Mouse (Mus musculus) gastrocnemius, postnatal 36 days (tissue): ENCODE measurements around the gene 1700001O22Rik. TPM values are rescaled to one million over a fixed set of nuclear protein-coding genes. Genes with fewer than 3 reads are reported as not detected.

Experiments
- DNase-seq, 2 experiments: peaks; one replicate each; pipeline ENCODE4 v3.0.0; 2022
- intact Hi-C: fragments of 180-260 bp; cut with DNase I; formaldehyde crosslinking; loops from one replicate; pipeline ENCODE4 v1.15.1; 2025
- total RNA-seq, 2 experiments: library from RNA; stranded (reverse); gene quantifications; 2 replicates each; pipeline ENCODE4 v1.2.3; 2021

The 1700001O22Rik gene
- total RNA-seq, 2 experiments from 2014 or later, result 1.3 to 5.3 TPM

DNA sequence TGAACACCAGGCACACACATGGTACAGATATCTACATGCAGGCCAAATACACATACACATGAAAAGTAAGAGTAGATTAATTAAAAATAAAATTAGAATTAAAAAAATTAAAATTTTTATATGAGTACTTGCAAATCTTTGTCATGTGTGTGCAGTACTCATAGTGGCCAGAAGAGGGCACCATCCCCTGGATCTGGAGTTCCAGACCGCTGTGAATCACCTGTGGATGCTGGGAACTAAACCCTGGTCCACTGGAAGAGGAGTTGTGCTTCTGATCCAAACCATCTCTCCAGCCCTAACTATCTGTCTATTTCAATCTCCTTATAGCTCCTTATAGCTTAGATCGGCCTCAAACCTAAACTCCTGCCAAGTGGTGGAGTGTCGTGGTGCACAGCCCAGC lies 17.6 kb upstream of the 1700001O22Rik start:
- no peak for DNase-seq
- intact Hi-C loops, result no loop called here

DNA sequence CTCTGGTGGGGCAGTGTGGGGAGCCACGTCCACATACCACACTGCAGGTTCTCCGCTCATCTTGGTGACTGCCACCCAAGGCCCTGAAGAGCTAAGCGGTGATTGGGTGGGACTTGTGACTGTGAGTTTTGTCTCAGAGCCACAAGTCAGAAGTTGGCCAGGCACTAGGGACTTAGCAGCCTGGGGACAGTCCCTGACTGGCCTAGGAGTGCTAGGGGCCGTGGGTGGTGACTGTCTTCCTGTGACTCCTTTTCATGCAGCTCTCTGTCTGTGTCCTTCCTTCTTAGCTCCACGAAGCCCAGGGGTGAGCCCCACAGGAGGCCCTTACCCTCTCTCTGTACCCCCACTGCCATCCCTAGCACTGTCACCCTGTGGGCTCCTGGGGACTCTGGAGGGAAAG lies 16.4 kb upstream of the 1700001O22Rik start:
- intact Hi-C loops, result no loop called here

DNA sequence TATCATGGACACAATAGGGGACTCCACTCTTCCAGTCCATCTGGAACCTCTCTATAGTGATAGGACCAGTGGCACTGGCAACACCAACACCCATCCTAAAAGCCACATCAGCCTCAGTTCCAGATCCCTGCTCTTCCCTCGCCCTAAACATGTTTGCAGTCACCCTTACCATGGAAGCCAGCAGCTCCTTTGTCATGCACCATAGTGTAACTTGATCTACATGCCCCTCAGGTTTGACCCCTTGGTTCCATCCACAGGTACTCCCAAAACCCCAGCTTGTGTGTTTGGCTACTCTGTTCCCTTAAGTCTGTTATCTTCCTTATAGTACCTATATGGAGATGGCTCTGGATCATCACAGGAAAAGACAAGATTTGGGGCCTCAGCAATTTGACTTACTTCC lies 12.9 kb upstream of the 1700001O22Rik start:
- intact Hi-C loops, result no loop called here
- no peak for DNase-seq

More for the DNA sequence above, 16.4 kb upstream of the 1700001O22Rik start:
- DNase-seq, result no peak

DNA sequence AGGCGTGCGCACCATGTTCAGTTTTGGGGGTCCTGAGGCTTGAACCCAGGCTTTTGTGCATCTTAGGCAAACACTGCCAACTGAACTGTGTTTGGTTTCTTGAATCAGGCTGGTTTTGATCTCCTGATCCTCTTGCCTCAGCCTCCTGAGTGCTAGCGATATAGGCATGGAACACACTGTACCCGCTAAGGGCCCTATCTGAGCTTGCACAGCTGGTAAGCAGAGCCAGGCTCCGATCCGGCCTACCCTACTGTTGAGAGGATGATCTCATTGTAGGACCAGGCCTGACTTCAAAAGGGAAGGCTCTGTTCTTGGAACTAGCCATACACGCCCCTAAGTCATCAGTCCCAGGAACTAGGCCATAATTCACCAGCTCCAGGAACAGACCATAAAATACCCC lies 7.1 kb upstream of the 1700001O22Rik start:
- DNase-seq, result no peak
- intact Hi-C loops, result no loop called here

DNA sequence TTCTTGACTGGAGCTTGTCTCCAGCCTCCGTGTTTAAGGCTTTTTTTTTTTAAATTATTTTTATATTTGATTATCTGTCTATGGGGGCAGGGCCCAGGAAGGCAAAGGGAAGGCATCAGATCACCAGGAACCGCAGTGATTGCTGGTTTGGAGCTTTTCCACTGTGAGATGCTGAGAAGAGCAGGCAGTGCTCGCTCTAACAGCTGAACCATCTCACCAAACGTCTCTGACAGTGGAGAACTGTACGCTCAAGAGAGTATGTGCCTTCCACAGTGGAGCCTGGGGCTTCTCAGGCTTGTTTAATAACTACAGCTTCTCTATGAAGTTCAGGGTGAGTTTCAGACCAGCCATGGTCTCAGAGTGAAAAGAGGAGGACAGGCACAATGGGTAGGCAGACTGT lies 6.0 kb upstream of the 1700001O22Rik start:
- intact Hi-C loops, result no loop called here
- no peak for DNase-seq

DNA sequence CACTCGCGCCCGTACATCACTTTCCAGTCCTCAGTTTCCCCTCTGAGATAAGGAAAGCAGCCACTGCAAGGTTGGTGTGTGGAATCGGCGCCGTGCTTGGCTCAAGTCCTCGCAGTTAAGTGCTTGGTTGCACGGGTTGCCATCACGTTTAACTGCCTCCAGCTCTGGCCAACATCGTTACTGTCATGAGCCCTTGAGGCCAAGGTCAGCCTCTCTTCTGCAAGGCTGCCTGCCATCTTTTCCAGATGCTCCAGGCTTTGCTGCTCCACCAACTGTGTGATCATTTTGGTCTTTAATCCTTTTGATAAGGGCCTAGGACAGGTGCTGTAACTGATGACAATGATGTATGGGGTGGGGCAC lies 4.8 kb upstream of the 1700001O22Rik start:
- DNase-seq, result no peak
- intact Hi-C loops, result no loop called here

DNA sequence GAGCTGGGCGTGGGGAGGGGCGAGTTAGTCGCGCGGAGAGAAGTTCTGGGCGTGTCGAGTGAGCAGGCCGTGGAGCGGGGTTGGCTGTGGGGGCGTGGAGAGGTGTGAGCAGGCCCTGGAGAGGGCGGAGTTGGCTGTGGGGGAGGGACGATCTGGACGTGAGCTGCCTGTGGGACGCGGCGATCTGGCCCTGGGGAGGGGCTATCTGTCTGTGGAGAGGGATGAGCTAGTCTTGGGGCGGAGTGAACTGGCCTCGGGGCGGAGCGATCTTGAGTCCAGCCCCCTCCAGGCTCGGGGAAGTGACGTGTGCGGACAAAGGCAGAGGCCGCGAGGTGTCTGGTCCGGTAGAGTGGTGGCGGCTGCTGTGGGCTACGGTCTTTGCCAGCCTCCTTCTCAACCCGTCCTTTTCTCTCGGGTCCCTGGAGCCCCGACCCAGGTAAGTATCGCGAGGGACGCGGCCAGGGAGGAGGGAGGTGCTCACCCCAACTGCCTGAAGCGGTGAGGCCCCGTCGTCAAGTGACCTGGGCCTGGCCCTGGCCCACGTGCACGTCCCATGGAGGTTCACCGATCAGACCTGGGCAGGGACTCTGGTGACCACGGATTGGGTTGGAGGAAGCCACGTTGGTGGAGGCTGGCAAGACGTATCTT lies 4.3 kb upstream of the 1700001O22Rik start, which contains the start of gene Ntmt1:
Gene Ntmt1 (plus strand): TSS at position 179 of the 648 bp plus-strand sequence.
- intact Hi-C loops, result no loop called here
- DNase-seq, result peak; percentile 98 to 100

DNA sequence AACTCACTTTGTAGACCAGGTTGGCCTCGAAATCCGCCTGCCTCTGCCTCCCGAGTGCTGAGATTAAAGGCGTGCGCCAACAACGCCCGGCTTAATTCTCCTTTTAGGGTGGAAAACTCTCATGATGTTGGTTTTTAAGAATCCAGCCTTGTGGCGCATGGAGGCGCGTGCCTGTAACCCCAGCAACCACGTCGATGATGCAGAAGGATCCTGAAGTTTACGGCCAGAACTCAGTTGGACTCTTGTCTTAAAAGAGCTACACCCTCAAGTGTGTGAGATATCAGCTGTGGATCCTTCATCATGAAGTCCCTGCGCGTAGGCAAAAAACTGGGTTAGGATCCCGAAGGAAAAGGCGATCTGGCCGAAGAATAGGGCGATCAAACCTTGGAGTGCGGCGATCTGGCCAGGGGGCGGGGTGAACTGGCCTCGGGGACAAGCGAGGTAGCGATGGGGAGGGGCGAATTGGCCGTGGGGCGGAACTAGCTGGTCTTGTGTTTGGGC lies 3.7 kb upstream of the 1700001O22Rik start:
- intact Hi-C loops, result no loop called here
- no peak for DNase-seq

DNA sequence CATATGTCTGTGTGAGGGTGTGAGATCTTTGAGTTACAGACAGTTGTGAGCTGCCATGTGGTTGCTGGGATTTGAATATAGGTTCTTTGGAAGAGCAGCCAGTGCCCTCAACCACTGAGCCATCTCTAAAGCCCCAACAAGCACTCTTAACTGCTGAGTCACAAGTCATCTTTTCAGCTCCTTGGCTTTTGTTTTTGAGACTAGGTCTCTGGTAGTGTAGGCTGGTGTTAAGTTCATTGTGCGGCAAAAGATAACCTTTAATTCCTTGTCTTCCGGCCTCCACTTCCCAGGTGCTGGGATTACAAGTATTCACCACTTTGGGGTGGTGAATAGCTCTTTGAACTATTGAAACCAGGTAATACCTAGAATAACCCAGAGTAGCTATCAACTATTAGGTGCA lies 2.5 kb upstream of the 1700001O22Rik start:
- no peak for DNase-seq
- intact Hi-C loops, result no loop called here

DNA sequence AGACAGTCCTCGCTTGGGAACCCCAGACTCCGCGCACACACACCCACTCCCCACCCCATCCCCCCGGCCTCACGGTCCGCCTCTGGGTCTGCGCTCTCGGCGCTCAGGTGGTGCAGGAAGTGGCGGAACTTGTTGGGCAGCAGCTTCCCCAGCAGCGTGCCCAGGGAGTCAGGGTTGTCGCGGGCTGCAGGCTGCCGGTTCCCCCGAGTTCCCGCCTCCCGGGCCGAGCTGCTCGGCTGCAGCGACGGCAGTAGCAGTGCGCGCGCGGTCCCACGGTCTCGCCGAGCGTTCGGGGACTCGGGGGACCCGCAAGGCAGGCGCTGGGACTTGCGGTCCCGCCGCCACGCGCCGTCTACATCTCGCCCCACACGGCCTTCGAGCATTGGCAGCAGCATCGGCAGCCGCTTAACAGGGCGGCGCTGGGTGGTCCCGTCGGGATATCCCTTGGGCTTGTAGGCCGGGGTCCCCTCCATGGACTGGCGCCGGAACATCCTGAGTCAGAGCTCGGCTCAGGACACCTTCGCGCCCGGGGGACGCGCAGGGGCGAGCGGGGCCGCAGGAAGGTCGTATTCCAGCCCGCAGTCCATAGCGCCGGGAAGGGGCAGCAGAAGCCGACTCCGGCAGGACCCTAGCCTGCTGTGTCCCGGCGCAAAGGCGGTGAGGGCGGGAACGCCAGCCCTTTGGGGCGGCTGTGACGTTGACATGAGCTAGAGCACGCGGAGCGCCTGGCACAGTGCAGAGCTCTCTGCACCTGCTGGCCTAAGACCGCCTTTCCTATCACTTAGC lies 2.2 kb downstream of the 1700001O22Rik start:
- no peak for DNase-seq
- intact Hi-C loops, result no loop called here

DNA sequence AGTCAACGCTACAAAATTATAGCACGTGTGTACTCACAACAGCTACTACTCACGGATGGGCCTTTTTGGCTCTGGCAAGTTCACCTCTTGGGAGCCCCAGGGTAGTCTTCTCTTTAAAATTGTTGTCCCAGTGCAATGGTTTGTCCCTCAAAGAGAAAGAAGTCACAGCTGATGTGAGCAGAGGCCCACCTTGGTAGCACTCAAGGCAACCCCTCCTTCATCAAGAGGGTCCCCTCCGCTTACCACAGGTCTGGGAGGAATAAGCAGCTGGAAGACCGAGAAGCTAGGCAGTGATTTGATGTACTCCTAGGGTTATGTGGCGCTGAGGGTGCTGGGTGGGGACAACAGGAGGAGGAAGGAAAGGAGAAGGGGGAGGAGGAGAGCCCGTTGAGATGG lies 2.8 kb downstream of the 1700001O22Rik start:
- intact Hi-C loops, result no loop called here
- DNase-seq, result no peak

DNA sequence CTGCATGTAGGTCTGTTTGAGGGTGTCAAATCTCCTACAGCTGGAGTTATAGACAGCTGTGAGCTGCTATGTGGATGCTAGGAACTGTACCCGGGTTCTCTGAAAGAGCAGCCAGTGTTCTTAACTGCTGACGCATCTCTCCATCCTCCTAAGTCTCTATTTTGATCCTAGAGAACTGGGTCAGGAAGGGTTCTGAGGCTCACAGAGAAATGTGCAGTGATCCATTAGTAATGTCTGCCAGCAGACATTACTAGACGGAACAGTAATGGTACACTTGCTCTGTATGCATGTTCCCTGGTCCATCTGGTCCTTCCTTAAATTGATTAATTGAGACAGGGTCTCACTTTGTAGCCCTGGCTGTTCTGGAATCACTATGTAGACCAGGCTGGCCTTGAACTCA lies 4.0 kb downstream of the 1700001O22Rik start:
- intact Hi-C loops, result loop anchor here (5.0 kb wide), 1 partner anchor 182 kb away; no protein-coding TSS in a partner anchor
- no peak for DNase-seq

DNA sequence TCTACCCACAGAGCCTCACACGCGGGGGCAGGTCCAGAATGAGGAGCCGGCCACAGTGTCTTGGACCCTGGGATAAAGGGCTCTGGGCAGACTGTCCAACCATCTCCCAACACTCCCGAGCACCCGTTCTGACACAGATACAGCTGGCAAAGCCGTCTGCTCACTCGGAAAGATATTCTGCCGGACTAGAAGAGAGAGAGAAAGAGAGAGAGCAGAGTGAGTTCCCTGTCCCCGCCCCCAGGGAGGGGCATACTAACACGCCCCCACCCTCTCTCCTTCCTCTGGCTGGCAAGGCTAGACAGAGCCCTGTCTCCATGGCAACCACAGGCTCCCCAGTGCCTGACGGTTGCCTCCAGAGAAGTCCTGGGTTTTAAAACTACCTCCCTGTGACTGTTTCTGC lies 7.1 kb downstream of the 1700001O22Rik start:
- DNase-seq, result peak; percentile 59 to 61
- intact Hi-C loops, result loop anchor here (5.0 kb wide), 1 partner anchor 179 kb away; no protein-coding TSS in a partner anchor

DNA sequence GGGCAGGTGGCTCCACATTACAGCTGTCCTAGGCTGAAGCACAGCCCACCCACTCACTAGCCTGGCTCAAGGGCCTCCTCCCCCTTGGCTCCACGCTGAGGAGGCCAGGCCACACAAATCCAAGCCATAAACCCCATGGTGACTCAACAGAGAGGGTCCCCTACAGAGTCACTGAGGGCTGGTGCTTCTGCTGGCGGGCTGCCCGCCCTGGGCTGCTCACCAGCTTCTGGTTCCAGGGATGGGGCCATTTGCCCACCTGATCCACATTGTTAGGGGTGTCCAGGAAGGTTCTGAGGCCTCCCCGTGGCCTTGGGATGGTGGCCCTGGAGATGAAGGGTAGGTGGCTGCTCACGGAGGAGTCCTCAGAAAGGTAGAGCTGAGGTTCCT lies 7.6 kb downstream of the 1700001O22Rik start:
- intact Hi-C loops, result loop anchor here (2.0 to 5.0 kb wide), 4 partner anchors 83 to 361 kb away; no protein-coding TSS in a partner anchor
- DNase-seq, result no peak

DNA sequence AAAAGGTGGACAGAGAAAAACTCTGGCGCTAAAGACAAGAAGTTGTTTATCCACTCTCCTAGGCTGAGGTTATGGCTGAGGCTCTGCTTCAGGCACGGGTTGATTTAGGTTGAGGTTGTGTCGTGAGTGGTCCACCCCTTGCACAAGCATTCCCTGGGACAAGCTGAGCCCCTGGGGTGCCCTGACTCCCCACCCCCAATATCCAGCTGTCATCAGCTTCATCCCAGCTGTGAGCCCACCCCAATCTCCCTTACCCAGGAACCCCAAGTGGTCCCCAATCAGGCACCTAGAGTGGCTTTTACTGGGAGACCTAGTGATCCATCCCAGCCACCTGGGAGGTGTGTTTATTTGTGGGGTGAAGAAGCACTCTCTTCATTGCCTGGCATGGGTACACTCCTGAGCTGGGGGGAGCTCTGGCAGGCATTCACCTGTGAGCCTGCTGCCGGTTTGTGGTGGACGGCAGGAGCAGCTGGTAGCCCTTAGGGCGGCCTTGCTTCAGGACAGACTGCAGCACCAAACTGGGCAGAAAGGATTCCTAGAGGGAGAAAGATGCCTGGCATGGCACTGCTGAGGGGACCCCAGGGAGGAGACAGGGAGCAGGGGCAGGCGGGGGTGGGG lies 8.1 kb downstream of the 1700001O22Rik start:
- DNase-seq, result no peak
- intact Hi-C loops, result loop anchor here (2.0 to 5.0 kb wide), 4 partner anchors 83 to 361 kb away; no protein-coding TSS in a partner anchor

DNA sequence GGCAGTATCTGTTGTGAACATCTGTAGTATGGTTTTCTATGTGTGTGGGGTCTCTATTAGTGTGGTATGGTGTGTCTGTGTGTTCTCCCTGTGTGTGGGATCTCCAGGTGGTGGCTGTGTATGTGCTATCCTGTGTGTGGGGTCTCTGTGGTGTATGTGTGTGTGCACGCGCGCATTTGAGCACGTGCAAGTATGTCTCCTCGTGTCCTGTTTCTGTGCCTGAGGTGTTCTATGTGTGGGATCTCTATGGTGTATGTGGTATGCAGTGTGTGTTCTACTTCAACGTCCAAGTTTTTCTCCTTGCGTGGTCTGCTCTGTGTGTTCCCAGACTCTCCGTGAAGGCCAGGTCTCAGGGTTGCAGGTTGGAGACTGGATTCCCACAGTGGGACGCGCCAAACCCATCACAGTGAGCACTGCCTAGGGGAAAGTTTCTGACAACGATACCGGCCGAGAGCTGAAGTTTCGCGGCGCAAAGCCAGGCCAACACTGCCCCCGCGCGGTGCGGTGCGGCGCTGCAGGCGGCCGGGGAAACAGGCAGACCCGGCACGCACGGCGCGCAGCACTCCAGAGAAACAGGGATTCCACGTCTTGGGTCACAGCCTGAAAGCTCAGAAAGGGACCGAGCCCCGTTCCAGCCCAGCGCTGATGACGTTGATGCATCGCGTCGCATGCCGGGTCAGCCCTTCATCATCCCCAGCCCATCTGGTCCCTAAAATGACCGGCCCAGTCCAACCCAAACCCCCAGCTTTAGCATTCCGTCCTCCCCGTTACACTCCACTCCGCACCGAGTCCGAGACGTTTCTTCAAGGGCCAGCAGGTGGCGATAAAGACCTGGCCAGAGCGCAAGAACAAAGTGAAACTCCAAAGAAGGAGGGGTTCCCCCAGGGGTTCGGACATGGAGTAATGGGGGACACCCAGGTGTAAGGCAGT lies 9.0 kb downstream of the 1700001O22Rik start:
- intact Hi-C loops, result loop anchor here (2.0 to 5.0 kb wide), 4 partner anchors 82 to 360 kb away; no protein-coding TSS in a partner anchor
- DNase-seq, result peak; percentile 94 to 99

DNA sequence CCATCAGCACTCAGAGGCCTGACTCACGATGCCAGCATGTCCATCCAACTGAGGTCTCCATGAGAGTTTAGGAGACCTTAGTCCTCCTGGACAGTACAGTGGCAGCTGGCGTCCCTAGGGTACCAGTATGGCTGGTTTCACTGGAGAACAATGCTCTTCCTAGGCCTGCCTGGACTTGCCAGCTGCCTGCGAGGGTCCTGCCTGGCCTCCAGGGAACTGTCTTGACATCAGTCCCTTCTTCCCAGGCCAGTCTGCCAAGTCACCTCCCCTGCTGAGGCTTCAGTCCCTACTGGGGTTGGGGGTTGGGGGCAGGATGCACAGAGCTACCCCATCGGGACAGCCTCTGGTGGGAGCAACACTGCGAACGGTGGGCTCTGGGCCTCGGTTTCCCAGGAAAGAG lies 11.4 kb downstream of the 1700001O22Rik start:
- no peak for DNase-seq

DNA sequence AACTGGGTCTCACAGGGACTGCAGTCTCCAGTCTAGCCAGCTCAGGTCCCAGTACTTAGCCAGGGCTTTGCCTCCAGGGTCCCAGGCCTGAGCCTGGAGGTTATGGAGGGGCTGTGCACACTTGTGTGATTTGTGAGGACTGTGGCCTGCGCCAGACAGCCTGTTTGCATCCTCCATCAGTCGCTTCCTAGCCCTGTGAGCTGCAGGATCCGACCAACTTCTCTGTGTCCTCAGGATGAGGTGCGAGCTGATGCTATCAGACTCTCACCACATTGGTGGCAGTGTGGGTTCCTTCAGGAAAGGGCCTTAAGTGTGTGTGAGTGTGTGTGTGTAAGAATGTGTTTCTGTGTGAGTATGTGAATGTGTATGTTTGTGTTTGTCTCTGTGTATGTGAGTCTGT lies 16.0 kb downstream of the 1700001O22Rik start:
- no peak for DNase-seq
- intact Hi-C loops, result loop anchor here (5.0 kb wide), 1 partner anchor 185 kb away; no protein-coding TSS in a partner anchor

More for the DNA sequence above, 11.4 kb downstream of the 1700001O22Rik start:
- intact Hi-C loops, result no loop called here

DNA sequence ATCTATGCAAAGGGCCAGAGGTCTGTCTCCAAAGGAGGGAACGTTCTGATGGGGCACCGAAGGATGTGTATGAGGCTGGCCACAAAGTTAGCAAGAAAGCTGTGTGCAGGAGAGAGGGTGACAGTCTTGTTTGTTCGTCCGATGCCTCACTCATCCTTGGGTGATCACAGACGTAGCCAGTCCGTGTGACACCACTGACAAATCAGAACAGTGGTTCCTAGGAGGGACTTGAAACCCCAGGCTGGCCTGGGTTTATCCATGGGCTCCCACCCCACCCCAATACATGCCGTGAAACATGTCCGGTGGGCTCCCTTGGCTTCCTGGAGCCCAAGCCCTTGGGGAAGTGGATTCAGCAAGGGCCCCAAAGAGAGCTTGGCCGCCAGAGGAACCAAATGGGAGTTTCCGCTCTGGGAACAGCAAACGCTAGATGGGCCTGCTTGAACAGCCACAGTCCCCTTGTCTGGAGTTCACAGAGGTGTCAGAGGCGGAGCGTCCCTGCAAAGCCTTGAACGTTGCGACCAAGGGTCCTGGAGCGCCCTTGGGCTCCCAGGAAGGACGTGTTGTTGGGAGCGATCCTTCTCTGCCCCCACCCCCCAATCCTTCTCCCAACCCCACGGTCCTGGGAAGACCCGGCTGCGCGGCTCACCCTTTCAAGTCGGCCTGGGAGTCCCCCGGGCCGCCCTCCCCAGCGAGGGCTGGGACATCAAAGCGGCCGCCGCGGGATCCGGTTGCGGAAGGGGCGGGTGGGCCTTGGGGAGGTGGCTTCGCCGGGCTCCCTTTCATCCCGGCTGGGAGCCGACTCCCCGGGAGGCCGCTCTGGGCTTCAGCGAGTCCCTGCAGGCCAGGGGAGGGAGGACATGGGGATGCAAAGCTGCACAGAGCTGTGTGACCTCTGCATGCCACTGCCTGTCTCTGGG lies 19.1 kb downstream of the 1700001O22Rik start:
- DNase-seq, result no peak
- intact Hi-C loops, result no loop called here
